Mouse (Mus musculus) hindbrain, postnatal 0 days (tissue): ENCODE data around the gene Glipr1l1. TPM values are rescaled to one million over a fixed set of nuclear protein-coding genes. Genes with fewer than 3 reads are reported as not detected.
"Not testable (repeated sequence)": the region's sequence is repeated elsewhere in the genome, so short reads cannot be mapped to it uniquely, and the experiment has no call there.

Experiments
- ATAC-seq: fragments of 200-750 bp; cut with Nextera tagmentation; 2 replicates; pipeline ENCODE4 v1.8.0; 2017; ENCODE audit warnings: mild to moderate bottlenecking, moderate TSS enrichment, moderate library complexity
- DNase-seq: peaks from one replicate; pipeline ENCODE4 v3.0.0-alpha.2; 2015; ENCODE audit warnings: low spot score
- H3K27ac ChIP-seq: fragments of 300-500 bp; sonication (generic); 2 replicates; pipeline ENCODE4 v1.5.1; 2014; ENCODE audit warnings: mild to moderate bottlenecking
- H3K27me3 ChIP-seq: fragments of 300-500 bp; sonication (generic); 2 replicates; pipeline ENCODE4 v1.6.1; 2014; ENCODE audit warnings: low read length, mixed read lengths; ENCODE audit not compliant: insufficient read depth
- H3K36me3 ChIP-seq: fragments of 300-500 bp; sonication (generic); 2 replicates; pipeline ENCODE4 v1.6.1; 2014; ENCODE audit warnings: low read length, mixed read lengths; ENCODE audit not compliant: insufficient read depth
- H3K4me1 ChIP-seq: fragments of 300-500 bp; sonication (generic); 2 replicates; pipeline ENCODE4 v1.6.1; 2014; ENCODE audit warnings: antibody characterized with exemption, low read length, mixed read lengths; ENCODE audit not compliant: insufficient read depth
- H3K4me2 ChIP-seq: fragments of 300-500 bp; sonication (generic); 2 replicates; pipeline ENCODE4 v1.6.1; 2014; ENCODE audit warnings: low read depth, mild to moderate bottlenecking, low read length, moderate library complexity, mixed read lengths
- H3K4me3 ChIP-seq: fragments of 300-500 bp; sonication (generic); 2 replicates; pipeline ENCODE4 v1.5.1; 2014; ENCODE audit warnings: low read length
- H3K9ac ChIP-seq: fragments of 300-500 bp; sonication (generic); replicated peaks from 2 replicates; pipeline ENCODE4 v1.6.1; 2014; ENCODE audit warnings: mild to moderate bottlenecking, low read length, moderate library complexity, mixed read lengths
- H3K9me3 ChIP-seq: fragments of 300-500 bp; sonication (generic); 2 replicates; pipeline ENCODE4 v1.6.1; 2016; ENCODE audit warnings: low read length, mixed read lengths
- CTCF ChIP-seq: IDR thresholded peaks from 2 replicates; pipeline ENCODE4 v1.5.1; 2016; ENCODE audit warnings: antibody characterized with exemption, control low read depth, low read depth
- WGBS: fragments of 180-500 bp; shearing (Covaris S2); extraction: QIAGEN DNeasy Blood & Tissue Kit; methylation state at CpG from one replicate; pipeline ENCODE4 v1.1.7; 2014; 5-methylcytosine and 5-hydroxymethylcytosine counted together
- polyA plus RNA-seq: library from polyadenylated mRNA; unstranded; fragments of >200 nt; fragmentation: Nextera tagmentation; extraction: Ambion mirVana; gene quantifications from 2 replicates; pipeline ENCODE4 v1.2.1, GENCODE M21; 2015
- total RNA-seq: library from RNA; depleted of rRNA; stranded (reverse); fragments of >200 nt; gene quantifications from 2 replicates; pipeline ENCODE4 v1.2.3, GENCODE M21; 2014; rRNA removed

The Glipr1l1 gene
- total and polyA plus RNA-seq, 2 experiments from 2014 or later, result not detected

DNA sequence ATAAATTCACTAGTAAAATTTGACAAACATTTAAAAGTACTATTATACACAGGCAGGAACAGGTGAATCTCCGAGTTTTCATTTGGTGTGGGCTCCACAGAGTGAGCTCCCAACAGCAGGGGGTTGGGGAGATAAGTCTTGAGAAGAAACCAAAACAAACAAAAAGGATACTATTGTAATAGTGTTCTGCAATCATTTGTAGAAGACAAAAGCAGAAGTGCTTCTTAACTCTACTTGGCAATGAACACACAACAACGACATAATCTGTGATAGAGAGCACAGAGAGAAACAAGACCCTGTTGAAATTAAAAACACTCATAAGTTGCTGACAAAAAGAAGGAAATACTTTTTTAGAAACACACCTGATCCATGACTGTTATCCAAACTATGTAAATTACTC is 20.1 kb downstream of the Glipr1l1 start:
- H3K4me3 ChIP-seq, result no peak overlapping the region
- no peak for DNase-seq
- no peaks in the 10 kb centered on the region for H3K36me3 ChIP-seq
- H3K9ac ChIP-seq, result no peak overlapping the region
- H3K9me3 ChIP-seq, result no peaks in the 10 kb centered on the region
- TF ChIP-seq CTCF, result no peak
- ATAC-seq, result no peak
- no peak overlapping the region for H3K4me2 ChIP-seq
- WGBS, result 54% methylated on average over 2 of the region's 2 CpGs
- H3K27me3 ChIP-seq, result no peaks in the 10 kb centered on the region
- H3K27ac ChIP-seq, result no peak overlapping the region
- no peaks in the 10 kb centered on the region for H3K4me1 ChIP-seq

- DNase-seq (no peak), ATAC-seq (no peak)
- WGBS, result 94% methylated on average over 14 of the region's 14 CpGs
- Histone ChIP-seq H3K4me1 (no peaks in the 10 kb centered on the region), H3K27me3 (no peaks in the 10 kb centered on the region), H3K9me3 (no peaks in the 10 kb centered on the region), H3K4me3 (no peak within 1 kb of the TSS), H3K36me3 (no peaks in the 10 kb centered on the region), H3K4me2 (no peak within 1 kb of the TSS), H3K27ac (no peak within 1 kb of the TSS), H3K9ac (no peak within 1 kb of the TSS)
- no peak for TF ChIP-seq CTCF
Observed at GRCm38 (mm10) chr10:112083157-112083556, 23.2 kb downstream of the Glipr1l1 start, which contains the start of gene Glipr1l2. TSS of gene Glipr1l2 (plus strand) at chr10:112083354.

- WGBS, result 6% methylated on average over 5 of the region's 5 CpGs
- H3K27ac ChIP-seq, H3K36me3 ChIP-seq, H3K9ac ChIP-seq, H3K4me1 ChIP-seq, H3K4me2 ChIP-seq, ATAC-seq, H3K9me3 ChIP-seq, H3K27me3 ChIP-seq, H3K4me3 ChIP-seq: not testable (repeated sequence)
- peak; percentile 46 for DNase-seq
- peak; percentile 65 for TF ChIP-seq CTCF
Observed at GRCm38 (mm10) chr10:112105785-112106184, 45.8 kb downstream of the Glipr1l1 start.

- ATAC-seq (no peak), DNase-seq (no peak)
- Histone ChIP-seq H3K9ac (no peak overlapping the region), H3K36me3 (no peaks in the 10 kb centered on the region), H3K9me3 (no peaks in the 10 kb centered on the region), H3K4me2 (no peak overlapping the region), H3K27ac (no peak overlapping the region), H3K4me1 (no peaks in the 10 kb centered on the region), H3K4me3 (no peak overlapping the region), H3K27me3 (no peaks in the 10 kb centered on the region)
- TF ChIP-seq CTCF, result no peak
- 91% methylated on average over 7 of the region's 7 CpGs for WGBS
Observed at GRCm38 (mm10) chr10:112110401-112110800, 50.4 kb downstream of the Glipr1l1 start.

DNA sequence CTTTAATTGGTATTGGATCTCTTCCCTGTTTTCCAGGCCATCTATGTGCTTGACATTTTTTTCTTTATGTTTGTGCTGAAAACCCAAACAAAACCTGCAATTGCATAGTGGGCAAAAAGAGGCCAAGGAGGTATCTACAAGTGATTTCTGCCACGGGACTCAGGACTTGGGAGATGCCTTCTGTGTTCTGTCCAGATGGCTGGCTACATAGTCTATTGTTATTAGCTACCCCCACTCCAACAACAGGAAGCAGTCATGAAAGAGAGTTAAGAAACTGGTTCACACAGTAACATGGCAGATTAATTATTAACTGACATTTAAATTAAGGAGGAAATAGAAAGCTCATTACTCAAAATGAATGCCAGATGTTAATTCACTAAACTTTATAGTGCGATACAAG is 65.1 kb downstream of the Glipr1l1 start:
- not testable (repeated sequence) for DNase-seq, H3K27me3 ChIP-seq, H3K36me3 ChIP-seq, H3K9ac ChIP-seq, ATAC-seq, H3K4me2 ChIP-seq, H3K4me3 ChIP-seq, H3K9me3 ChIP-seq, H3K4me1 ChIP-seq, H3K27ac ChIP-seq
- WGBS, result 44% methylated on average over 2 of the region's 2 CpGs

DNA sequence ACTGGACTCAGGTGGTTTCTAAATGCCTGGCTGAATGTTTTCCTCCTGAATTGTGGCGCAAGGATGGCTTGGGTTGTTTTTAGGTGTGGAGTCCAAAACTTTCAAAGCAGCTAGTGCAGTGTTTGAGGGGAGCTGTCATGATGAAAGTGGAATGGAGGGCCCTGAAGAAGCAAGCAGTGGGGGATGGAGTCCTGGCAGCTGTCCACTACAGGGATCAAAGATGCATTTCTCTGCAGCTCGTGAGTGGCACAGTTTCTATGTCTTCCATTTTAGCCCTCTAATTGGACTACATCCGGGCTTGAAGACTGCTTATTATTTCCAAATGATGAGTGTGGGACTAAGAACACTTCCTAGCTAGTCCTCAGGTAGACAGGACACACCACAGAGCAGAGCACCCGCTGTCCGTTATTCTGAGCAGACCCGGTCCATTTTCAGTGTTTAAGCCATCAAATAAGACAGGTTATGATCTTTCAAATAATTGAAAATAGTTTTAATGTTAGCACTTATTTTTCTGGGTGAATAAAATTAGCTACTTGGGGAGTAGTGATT is 67.8 kb downstream of the Glipr1l1 start:
- not testable (repeated sequence) for DNase-seq
- WGBS, result 68% methylated on average over 6 of the region's 6 CpGs

More for the DNA sequence above, 67.8 kb downstream of the Glipr1l1 start:
- not testable (repeated sequence) for H3K36me3 ChIP-seq, H3K4me3 ChIP-seq, H3K27me3 ChIP-seq, H3K9ac ChIP-seq, H3K9me3 ChIP-seq, H3K27ac ChIP-seq, H3K4me2 ChIP-seq, H3K4me1 ChIP-seq, ATAC-seq

Other genes with a start within 250 kb of the Glipr1l1 start
- 21.1 and 24.8 TPM in 2 replicates for gene Krr1, start 87.5 kb upstream of the Glipr1l1 start, total RNA-seq
- 24.9 and 28.8 TPM in 2 replicates for gene Krr1, start 87.5 kb upstream of the Glipr1l1 start, polyA plus RNA-seq
- gene Glipr1, start 57.6 kb upstream of the Glipr1l1 start, total RNA-seq, result 0.36 TPM in 1 of 2 replicates, not detected in the other
- gene Glipr1, start 57.6 kb upstream of the Glipr1l1 start, polyA plus RNA-seq, result 0.75 and 1.00 TPM in 2 replicates
- not detected in 2 replicates for gene Glipr1l2, start 23.2 kb downstream of the Glipr1l1 start, total RNA-seq
- gene Glipr1l2, start 23.2 kb downstream of the Glipr1l1 start, polyA plus RNA-seq, result not detected in 2 replicates
- gene Glipr1l3, start 100.1 kb downstream of the Glipr1l1 start, total RNA-seq, result not detected in 2 replicates
- gene Glipr1l3, start 100.1 kb downstream of the Glipr1l1 start, polyA plus RNA-seq, result 0.28 and 0.88 TPM in 2 replicates
- 0.37 TPM in 1 of 2 replicates, not detected in the other for gene Caps2, start 103.4 kb downstream of the Glipr1l1 start, total RNA-seq
- gene Caps2, start 103.4 kb downstream of the Glipr1l1 start, polyA plus RNA-seq, result 0.55 and 0.64 TPM in 2 replicates
- 11.6 and 11.9 TPM in 2 replicates for gene Kcnc2, start 210.9 kb downstream of the Glipr1l1 start, total RNA-seq
- 4.6 and 5.2 TPM in 2 replicates for gene Kcnc2, start 210.9 kb downstream of the Glipr1l1 start, polyA plus RNA-seq